9 mouse cellular contexts compared by ENCODE assay signal in genomic region chr1:70012991-70013390, GRCm38 (mm10).
"Had no signal": no experiment of that assay in that cellular context is flagged by ENCODE, and none has a peak within 500 bp of the region (broad histone marks: within the 10 kb centered on the region; RNA-seq: fewer than 3 reads in every experiment).

No protein-coding gene starts in this region.

- DNase-seq: kidney, adult 2 months; kidney, postnatal 14 days; liver, embryonic 13.5 days; liver, postnatal 0 days; lung, postnatal 14 days; retina, postnatal 1 day; spleen, adult 18-20 months; thymus, adult 2 months; thymus, postnatal 25 days had no signal
